Mouse (Mus musculus) lung, adult 2 months (tissue): Measurements from ENCODE around the gene Vmn2r102.

Experiments
- CTCF ChIP-seq: fragments of 200-500 bp; IDR thresholded peaks from 2 replicates; pipeline ENCODE4 v1.5.1; 2011; ENCODE audit warnings: mild to moderate bottlenecking, low read length, control low read depth; ENCODE audit not compliant: insufficient read depth
- POLR2A ChIP-seq: fragments of 200-500 bp; IDR thresholded peaks from 2 replicates; pipeline ENCODE4 v1.6.1; 2011; ENCODE audit warnings: low read depth, mild to moderate bottlenecking, control low read depth, low read length, borderline replicate concordance; ENCODE audit errors: extremely low read depth

DNA sequence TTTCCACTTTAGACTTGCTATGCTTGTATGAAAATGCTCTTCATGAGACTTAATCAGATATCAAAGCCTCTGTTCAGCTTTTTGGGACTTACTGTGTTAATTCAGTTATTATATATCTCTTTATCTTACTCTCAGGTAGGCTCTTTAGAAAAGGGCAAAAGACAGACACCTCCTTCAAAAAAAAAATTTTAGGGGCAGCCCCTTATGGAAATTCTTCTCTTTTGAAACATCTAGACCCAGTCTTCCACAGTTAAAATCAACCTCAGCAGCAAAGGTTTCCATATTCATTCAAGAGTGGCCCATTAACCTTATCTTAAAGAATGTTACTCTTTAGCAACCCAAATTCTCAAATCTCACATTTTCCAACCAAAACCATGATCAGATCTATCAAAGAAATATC is 31.9 kb downstream of the Vmn2r102 start:
- TF ChIP-seq CTCF (no peak), POLR2A (no peak)
